Mouse (Mus musculus): ENCODE data around the gene Creg1. TPM values are rescaled to one million over a fixed set of nuclear protein-coding genes. Genes with fewer than 3 reads are reported as not detected.

Gene Creg1
- polyA plus RNA-seq, 1 experiment, result 33.9 TPM

DNA sequence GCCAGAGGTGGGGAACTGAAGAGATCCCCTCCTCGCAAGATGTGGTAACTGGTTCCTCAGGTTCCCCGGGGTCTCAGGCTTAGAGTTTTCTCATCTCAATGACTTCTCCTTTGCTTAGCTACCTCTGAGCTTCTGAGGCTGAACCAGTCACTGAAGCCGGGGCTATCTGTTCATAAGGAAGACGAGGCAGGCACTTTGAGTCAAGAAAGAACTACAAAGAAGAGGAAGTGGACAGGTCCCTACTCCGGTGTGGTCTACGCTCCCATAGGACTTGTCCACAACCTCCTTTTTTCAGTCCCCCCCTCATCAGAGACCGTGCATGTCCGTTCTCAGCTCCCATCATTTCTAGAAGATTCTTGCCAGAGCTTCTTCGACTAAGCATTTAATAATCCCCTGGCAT is 17.9 kb downstream of the Creg1 start:
- no peak for DNase-seq (ENCODE audit: extremely low spot score in 1 of 2, low spot score in 1 of 2)

DNA sequence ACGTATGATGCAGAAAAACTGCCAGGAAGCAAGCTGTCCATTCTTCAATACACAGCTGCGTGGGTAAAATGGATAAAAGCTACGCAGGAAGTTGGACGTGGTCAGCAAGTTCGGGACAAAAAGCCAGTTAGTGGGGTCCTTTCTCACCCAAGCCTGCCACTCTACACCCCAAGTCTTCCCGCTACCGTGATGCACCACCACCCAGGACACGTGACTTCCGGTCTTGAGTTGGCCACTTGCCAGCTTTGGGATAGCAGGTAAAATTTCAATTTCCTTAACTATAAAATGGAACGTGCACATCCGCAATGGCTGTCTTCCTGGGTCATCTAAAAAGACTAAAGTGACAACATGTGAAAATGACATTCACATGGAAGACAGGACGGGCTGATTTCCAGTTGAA is 18.4 kb downstream of the Creg1 start:
- no peak for DNase-seq (ENCODE audit: extremely low spot score in 1 of 2, low spot score in 1 of 2)

DNA sequence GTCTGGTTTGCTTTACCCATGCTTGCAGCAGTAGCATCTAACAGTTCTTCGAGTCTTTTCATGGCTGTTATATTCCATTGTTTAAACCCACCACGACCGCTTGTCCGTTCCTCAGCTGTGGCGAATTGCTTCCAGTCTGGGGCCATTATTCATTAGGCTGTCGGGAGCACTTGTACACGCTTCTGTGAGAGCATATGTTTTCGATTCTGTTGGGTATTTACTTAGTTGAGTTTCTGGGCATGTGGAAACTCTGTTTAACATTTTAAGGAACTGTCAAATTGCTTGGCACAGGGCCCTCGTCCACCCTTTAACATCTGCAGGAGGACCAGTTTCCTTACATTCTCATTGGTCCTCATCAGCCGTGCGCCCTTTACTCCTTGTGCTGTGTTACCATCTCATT is 22.8 kb downstream of the Creg1 start:
- no peak for DNase-seq (ENCODE audit: extremely low spot score in 1 of 2, low spot score in 1 of 2)

DNA sequence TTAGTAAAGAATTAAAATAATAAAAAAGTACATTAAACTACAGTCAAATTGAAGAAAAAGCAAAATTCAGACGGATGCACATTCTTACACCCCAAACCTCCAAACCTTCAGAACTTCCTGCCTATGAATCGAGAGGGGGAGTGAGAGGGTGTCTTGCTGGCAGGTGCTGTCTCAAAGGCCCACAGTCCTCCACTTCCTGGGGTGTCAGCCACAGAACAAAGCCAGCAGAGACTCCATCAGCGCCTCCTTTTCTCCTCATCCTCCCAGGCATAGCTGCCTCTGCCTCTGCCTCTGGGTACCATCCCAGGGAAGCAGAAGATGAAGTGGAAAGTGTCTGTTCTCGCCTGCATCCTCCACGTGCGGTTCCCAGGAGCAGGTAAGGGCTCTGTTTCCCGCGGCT is 25.0 kb downstream of the Creg1 start, which contains the start of gene Cd247:
Gene Cd247 (plus strand): TSS at position 171 of the 400 bp plus-strand sequence.
- no peak for DNase-seq (ENCODE audit: extremely low spot score in 1 of 2, low spot score in 1 of 2)

DNA sequence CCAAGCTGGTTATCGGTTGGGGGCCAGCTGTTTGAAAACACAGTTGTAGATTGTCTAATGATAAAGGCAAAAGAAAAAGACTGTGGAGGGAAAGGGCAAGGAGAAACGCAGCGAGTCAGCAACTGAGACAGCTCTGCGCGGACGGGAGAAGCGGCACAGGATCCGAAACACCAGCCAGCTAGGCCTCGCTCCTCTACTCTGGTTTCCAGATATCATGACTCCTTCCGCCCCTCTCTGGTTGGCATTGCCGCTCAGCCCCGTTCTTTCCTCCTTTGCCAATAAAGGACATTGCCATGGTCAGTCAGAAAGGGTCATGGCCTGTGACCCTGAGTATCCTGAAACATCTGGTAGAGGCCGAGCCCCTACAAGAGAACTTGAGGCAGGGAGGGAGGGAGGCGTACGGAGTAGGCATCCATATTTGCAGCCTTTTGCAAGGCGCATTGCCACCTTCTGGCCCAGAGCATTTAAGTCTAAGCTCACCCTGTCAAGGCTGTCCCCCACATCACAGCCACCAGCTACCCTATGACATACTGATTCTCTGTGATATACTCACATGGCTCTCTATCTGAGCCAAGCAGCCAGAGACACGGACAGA is 25.6 kb downstream of the Creg1 start:
- DNase-seq (ENCODE audit: extremely low spot score in 1 of 2, low spot score in 1 of 2), result no peak

DNA sequence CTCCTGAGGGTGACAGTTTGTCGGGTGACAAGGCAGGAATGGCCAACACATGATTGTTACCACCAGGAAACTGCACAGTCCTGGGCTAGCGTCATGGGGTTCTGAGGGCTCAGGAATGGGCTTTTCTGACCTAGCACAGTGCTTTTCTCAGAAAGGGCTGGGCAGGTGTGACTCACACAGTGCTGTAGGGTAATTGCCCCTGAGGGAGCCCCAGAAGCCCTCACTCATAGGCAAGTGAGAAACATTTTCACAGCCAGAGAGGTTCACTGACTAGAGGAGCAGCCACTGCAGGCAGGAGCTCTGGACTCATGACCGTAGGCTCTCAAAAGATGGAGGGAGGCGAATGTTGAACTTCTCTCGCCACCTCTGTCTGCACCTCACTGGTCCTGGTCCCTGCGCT is 26.4 kb downstream of the Creg1 start:
- DNase-seq (ENCODE audit: extremely low spot score in 1 of 2, low spot score in 1 of 2), result no peak

DNA sequence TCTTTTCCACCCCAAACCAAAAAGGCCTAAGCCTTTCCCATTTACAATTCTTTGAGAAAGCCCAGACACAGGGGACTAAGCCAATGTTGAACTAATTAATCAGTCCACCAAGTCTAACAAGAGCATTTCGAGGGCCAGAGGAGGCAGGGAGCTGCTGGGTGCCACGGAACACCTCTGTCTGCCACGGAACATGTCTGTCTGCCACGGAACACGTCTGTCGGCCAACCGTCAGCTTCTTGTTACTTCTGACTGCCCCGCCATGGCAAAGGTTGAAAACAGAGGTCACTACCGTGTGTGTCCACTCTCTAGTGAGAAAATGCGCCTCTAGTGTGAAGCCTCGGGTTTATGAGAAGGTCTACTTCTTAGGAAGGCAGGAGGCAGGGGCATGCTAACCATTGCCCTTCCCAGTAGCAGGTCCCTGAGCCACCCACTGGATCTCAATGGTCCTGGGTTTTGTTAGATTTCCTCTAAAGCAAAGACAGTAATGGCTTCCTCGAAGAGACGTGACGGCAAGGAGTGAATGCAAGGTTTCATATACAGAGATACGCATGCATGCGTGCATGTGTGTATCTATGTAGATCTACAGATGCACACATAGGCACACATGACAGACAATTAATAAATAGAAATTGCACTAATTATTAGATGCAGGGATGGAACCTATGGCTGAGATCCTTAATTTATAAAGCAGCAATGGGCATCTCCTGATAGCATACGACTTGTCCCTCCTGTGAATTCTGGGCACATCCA is 27.1 kb downstream of the Creg1 start:
- no peak for DNase-seq (ENCODE audit: extremely low spot score in 1 of 2, low spot score in 1 of 2)

DNA sequence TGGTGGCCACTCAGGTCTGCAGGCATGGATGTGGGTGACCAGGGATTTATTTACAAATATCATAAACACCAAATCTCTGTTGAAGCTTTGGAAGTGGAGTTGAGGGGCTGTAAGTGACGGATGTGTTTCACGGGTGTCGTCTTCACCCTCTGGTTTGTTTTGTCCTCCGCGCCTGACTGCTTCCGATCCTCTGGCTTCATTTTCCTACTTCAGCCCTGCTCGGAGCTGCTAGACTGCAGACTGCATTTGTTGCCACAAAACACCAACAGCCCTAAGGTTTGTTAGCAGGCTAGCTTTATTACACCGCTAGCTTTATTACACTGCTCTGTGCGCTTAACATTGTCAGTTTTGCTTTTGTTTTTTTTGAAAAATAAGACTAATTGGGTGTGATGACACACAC is 27.9 kb downstream of the Creg1 start:
- no peak for DNase-seq (ENCODE audit: extremely low spot score in 1 of 2, low spot score in 1 of 2)

DNA sequence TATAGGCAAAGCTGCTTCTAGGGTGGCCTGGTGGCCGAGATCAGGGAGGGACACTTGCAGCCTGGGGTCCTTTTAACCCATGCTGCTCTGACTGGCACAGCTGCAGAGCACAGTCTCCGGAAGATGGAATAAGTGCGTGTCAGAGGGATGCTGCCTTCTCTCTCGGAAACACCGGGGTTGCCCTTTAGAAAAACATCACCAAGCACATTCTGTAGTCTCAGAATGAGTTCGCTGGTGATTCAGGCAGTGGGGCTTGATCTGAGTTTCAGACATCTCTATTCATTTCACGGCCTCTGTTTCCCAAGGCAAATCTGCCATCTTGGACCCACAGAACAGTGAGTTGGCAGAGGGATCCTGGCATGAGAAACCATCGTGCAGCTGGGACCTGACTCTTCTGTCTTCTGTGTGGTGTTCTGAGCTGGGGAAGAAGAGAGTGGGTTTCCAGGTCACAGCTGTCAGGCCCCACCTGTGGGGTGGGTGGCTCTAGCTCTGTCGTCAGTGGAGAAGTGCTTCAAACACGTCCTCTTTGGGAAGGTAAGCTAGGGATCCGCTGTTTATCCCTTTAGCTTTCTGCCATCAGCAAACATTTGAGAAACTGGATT is 38.3 kb downstream of the Creg1 start:
- no peak for DNase-seq (ENCODE audit: extremely low spot score in 1 of 2, low spot score in 1 of 2)

DNA sequence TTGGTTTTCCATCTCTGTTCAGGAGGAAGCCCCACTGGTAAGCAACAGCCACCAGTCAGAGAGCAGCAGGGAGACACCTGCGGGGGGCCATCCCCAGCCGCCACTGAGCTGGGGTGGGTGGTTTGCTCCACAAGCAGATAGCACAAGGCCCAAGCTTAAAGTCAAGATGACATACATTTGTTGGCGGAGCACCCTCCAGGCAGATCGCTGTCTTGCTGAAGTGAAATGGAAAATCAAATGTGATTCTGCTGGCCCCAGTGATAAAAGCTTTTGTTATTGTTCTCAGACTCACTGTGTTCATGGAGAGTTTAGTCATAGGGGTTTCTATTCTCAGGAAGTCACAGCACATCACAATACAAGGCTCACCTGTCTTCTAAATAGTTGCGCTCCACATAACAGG is 39.6 kb downstream of the Creg1 start:
- DNase-seq (ENCODE audit: extremely low spot score in 1 of 2, low spot score in 1 of 2), result no peak

DNA sequence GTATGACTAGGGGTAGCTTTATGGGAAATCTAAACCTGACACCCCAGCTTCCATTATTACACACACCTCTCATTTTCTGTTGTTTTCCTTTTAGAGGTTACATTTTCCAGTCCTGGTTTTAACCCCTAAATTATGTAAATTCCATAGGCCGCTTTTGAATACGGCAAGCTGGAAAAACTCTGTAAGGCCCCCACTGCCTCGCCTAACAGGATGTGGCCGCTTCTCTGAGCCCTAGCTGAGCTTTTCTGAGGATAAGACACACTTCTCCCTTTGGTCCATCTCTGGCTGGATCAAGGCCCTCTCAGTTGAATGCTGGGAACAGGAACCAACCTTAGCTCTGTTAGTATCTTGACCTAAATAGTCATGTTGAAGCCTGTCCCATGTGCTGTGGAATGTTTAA is 40.6 kb downstream of the Creg1 start:
- no peak for DNase-seq (ENCODE audit: extremely low spot score in 1 of 2, low spot score in 1 of 2)

DNA sequence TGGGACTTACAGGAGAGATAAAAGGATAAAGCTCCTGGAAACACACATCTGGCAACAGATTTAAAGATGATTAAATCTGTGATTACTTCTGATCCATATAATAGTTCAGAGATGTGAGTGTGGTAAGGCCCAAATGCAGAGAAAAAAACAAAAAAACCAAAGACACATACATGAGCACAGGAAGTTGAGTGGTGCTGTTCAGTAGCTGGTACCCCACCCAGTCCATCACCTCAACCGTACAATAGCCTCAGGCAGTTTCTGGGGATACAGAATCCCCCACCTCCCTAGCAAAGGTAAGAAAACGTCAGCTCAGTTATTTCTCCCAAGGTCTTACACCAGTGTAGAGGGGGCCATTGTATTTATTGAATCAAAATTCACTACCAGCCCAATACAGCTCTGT is 47.1 kb downstream of the Creg1 start:
- DNase-seq (ENCODE audit: extremely low spot score in 1 of 2, low spot score in 1 of 2), result no peak

DNA sequence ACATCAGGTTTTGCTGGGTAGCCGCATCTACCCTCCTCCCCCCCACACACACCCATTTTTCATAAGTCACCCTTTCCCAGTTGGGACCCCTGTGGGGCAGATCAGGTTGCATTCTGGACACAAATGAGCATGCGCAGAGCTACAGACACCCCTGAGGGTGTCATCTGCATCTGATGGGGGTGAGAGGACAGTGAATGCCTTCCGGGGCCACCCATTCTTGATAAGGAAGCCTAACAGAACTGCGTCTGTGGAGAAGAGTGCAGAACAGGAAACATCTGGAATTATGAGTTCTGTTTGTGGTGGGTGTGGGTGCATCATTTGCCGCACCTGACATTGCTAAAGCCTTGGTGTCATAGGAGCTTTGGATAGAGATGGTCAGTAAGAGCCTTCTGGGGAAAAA is 47.6 kb downstream of the Creg1 start:
- DNase-seq (ENCODE audit: extremely low spot score in 1 of 2, low spot score in 1 of 2), result no peak

DNA sequence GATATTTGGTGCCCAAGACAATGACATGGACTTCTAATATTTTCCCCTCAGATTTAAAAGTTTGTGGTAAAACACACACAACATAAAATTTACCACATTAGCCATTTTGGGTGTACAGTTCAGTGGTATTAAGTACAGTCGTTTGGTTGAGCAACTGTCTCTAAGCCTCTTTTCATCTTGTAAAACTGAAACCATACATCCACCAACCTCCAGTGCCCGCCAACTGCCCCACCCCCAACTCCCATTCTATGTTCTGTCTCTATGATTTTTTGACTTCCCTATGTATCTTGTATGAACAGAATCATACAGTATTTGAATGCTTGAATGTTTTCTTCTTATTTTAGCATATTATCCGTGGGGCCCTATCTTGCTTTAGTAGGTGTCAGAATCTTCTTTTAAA is 49.2 kb downstream of the Creg1 start:
- no peak for DNase-seq (ENCODE audit: extremely low spot score in 1 of 2, low spot score in 1 of 2)

DNA sequence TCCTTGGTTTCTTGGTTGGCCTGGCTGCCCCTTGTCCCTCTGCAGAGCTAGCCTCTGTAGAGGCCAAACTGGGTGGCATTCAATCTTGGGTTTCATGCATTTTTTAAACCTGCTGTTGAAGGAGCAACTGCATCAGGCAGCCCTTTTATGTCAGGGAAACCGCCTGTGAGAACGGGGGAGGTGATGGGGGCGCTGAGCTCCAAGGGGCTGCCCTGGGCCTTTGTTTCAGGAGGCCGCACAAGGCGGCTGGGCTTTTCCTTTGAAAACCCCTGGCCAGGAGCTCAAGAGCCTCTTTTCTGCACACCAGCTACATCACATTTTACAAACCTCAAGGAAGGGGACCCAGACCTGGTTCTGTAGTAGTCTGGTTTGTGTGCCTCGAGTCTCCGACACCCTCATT is 50.6 kb downstream of the Creg1 start:
- DNase-seq (ENCODE audit: extremely low spot score in 1 of 2, low spot score in 1 of 2), result no peak

DNA sequence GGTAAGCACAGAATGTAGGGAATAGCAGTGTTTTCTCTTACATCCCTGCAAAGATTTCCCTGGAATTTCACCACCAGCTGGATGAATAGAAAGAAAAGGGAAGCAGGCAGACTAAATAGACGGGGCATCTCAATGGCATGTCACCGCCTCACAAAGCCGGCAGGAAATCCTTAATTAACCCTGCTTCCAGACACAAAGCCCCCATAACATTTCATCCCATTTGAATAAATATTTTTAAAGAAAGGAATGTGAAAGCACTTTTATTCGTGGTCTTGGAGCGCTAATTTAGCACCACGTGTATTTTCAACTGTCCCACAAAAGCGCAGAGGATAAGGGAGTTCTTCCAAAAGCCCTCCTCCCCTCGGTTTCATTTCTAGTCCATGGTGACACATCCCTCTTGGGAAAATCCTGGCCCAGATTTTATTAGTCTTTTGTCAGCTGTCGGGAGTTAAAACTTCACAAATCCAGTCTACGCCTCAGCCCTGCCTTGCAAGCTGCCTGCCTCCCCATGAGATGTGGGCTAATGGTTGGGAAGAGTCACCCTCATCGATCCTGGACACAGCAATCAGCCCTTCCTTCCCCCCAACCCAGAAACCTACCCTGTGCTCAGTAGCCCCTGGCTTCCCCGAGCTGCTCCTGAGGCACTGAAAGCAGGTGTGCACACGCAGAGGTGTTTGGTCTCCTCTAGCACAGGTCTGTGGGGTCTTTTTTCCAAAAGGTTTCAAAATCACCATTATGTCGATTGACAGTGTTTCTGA is 51.2 kb downstream of the Creg1 start:
- peak in 1 of 2 experiments; percentile 7 for DNase-seq (ENCODE audit: extremely low spot score in 1 of 2, low spot score in 1 of 2)

DNA sequence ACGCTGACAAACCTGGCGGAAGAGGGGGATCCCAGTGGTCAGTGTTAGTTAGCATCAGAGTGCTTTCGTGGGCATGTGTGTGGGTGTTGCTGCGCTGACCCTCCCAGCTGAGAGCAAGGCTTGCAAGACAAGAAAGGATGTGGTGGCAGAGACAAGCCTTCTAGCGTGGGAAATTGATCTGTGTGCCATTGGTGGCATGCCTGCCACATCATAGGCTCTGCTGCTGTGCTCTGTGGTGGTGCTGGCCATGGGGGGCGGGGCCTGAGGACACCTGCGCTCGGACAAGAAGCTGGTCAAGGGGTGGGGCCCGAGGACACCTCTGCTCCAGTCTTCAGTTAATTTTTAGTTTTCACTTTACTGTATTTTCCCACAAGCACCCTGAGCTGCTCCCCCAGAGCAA is 52.8 kb downstream of the Creg1 start:
- no peak for DNase-seq (ENCODE audit: extremely low spot score in 1 of 2, low spot score in 1 of 2)

DNA sequence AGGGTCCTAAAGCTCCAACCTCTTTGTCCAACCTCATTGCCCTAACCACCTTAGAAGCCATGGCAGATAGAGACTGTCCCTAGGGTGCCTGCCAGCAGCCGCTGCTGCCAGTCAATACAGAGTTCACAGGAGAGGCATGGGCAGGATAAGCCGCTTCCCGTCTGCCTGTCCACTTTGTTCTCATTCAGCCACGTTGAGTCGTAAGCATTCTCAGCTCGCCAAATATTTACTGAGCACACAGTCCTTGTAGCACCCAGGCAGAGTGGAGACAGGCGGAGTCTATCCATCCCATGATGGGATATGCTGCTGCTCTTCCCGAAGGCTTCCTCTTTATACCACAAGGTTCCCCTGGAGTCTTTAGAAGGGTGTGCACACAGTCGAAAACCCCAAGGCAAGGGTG is 53.7 kb downstream of the Creg1 start:
- DNase-seq (ENCODE audit: extremely low spot score in 1 of 2, low spot score in 1 of 2), result no peak

DNA sequence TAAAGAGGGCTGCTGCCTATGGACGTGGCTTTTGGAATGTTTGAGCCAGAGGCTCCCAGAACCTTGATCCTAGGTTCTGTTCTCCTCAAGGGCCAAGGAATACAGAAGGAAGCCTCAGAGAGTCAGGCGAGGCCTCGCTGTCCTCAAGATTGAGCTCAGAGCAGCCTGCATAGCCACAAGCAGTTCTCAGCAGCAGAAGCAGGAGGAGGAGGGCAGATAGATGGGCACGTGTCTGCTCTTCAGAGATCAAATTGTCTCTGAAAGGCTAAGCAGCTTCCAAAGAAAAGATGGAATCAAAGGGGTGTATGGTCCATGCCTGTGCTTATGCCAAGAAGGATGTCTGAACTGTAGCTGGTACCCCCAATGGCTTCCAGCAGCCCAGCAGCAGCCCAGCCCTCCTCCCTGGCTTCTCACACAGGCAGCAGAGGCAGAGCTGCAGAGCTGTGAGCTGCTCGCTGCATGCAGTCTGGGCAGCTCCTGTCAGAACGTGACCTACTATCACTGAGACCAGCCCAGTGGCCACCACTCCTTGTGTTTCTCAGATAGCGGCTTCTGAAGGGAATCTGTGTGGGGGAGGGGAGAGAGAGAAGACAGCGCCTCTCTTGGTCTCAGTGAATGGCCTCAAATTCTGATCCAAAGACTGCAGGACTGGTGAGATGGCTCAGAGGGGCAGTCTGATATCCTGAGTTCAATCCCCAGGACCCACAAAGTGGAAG is 54.8 kb downstream of the Creg1 start:
- no peak for DNase-seq (ENCODE audit: extremely low spot score in 1 of 2, low spot score in 1 of 2)

DNA sequence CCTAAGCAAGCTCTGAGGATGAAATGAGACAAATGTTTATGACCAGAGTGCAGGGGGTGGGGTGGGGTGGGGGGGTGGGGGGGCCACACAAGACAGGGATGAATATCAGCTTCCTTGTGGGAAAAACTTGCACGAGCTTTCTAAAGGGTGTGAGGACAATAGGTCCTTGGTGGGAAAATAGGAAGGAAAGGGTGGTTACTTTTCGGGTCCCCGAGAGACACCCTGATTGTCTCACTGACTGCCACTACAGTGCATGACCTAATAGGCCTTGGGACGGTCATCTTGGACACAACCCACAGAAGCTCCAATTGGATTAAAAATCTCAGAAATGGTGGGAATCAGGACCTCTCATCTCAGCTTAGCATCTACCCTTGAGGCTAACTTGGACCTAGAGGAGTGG is 55.6 kb downstream of the Creg1 start:
- DNase-seq (ENCODE audit: extremely low spot score in 1 of 2, low spot score in 1 of 2), result no peak

DNA sequence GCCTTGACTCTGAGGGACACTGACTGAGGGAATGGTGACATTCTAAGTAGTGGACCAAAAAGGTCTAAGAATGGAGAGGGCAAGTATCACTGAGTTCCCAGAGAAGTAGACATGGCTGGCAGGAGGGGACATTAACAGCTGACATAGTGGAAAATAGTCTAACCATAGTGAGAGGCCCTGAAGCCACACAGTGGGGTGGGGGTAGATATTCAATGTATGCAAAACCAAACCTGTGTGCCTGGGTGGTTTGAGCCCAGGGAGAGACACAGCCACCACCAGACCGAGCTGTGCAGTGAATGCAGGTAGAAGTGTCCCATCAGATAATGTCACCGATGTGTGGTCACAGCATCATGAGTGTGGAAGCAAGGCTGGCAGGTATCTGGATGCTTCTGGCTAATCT is 58.5 kb downstream of the Creg1 start:
- DNase-seq (ENCODE audit: extremely low spot score in 1 of 2, low spot score in 1 of 2), result no peak

All from frontal cortex, adult 2 months (tissue).